Mouse (Mus musculus): ENCODE measurements around the gene Lmf1. TPM values are rescaled to one million over a fixed set of nuclear protein-coding genes. Genes with fewer than 3 reads are reported as not detected.

Gene Lmf1
- 19.7 and 20.9 TPM in 2 replicates for polyA plus RNA-seq (2015; fragmentation: Nextera tagmentation; extraction: Ambion mirVana)

DNA sequence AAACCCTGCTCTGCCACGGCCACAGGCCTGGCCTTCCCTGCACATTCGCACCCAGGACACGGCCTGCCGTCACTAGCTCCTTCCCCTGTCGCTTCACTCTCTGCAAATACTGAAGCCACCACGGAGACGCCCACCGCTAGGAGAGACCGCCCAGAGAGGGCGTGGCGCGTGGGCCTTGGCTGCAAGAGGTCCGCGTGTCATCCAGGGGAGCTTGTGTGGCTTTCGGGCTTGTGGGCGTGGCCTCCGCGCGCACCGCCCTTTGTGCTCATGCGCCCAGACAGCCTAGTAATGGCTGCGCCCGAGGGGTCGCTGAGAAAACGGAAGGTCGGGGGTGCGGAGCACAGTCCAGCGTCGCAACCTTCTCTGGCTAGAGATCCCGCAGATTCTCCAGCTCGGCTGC is at the start of gene Lmf1:
Gene Lmf1 (plus strand): TSS at position 166 of the 400 bp plus-strand sequence.
- WGBS = 0% methylated on average over 31 of the region's 31 CpGs
- peaks cover 41% of the 10 kb centered on the region for H3K4me1 ChIP-seq

DNA sequence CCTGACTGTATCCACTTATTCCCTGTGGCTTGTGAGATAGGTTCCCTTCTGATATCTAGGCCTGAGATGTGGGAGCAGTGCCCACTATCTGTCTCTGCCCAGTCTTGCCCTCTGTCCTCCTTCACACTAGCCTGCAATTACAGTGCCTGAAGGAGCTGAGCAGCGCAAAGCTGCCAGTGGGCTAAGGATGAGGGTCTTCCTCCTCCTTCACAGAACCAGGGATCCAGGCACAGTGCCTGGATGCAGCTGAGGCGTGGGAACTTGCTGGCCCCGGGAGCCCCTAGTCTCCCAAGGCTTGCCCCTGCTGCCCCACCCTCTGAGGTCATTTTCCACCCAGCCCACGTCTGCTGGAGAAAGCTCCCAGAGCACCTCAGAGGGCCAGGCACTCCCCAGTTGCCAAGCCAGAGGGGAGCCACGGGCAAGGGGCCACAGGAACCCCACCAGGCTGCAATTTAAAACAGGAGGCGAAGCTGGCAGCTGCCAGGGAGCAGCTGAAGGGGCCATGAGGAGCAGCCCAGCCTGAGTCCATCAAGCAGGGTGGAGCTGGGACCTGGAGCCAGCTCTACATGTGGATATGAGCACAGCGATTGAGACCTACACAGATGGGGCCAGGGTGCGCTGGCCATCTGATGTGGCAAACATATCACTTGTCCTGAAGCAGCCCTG is 48.4 kb upstream of the Lmf1 start:
- H3K27me3 ChIP-seq = no peaks in the 10 kb centered on the region
- no peak overlapping the region for H3K9ac ChIP-seq
- H3K4me1 ChIP-seq = no peaks in the 10 kb centered on the region
- H3K4me2 ChIP-seq = no peak overlapping the region
- 68% methylated on average over 8 of the region's 8 CpGs for whole genome bisulfite sequencing
- H3K9me3 ChIP-seq (replicated peaks) = no peaks in the 10 kb centered on the region
- ATAC-seq = no peak
- no peak overlapping the region for H3K4me3 ChIP-seq
- H3K36me3 ChIP-seq (ENCODE audit: poor library complexity, severe bottlenecking) = no peaks in the 10 kb centered on the region
- H3K27ac ChIP-seq = no peak overlapping the region; the same call in 1 of the 2 replicates

More for the DNA sequence above, at the start of gene Lmf1:
- peak; percentile 96 for ATAC-seq
- Histone ChIP-seq H3K36me3 (ENCODE audit: poor library complexity, severe bottlenecking) (no peaks in the 10 kb centered on the region), H3K4me2 (peak within 1 kb of the TSS; percentile 91), H3K4me3 (peak within 1 kb of the TSS; percentile 70), H3K9ac (peak within 1 kb of the TSS; percentile 87), H3K27me3 (peaks cover 5% of the 10 kb centered on the region; the same call in 1 of the 2 replicates), H3K9me3 (replicated peaks) (no peaks in the 10 kb centered on the region), H3K27ac (peak within 1 kb of the TSS; percentile 52)

DNA sequence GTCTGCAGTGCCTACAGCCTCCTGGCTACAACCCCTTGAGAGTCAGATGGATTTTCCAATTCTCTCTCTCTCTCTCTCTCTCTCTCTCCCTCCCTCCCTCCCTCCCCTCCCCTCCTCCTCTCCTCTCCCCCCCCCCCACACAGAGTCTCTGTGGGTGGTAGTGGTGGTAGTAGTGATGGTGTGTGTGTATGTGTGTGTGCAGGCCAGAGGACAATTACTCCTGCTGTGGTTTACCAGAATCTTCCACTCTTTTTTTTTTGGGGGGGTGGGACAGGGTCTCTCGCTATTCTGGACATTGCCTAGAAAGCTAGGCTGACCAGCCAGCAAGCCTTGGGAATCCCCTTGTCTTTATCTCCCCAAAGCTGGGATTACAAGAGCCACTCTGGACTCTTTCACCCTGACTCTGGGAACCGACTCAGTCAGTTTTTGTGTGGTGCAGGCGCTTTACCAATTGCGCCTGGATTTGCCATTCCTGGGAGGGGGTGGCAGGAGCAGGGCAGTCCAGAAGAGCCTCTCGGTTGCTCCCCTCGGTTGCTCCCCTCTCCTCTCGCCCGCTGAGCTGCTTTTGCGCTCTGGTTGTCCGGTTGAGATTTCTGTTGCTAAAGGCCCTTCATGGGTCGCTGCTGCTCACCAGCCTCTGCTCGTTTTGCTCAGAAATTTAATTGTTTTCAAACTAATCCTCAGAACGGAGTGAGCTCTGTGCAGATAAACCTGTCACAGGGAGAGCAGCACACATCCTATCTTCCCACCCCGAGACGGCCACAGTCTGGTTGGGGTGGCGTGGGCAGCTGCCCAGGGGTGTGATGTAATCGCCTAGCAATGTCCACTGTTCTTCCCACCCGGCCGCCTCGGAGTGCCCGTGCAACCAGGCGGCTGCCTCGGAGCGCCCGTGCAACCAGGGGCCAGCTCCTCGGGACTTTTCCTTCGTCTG is 39.7 kb upstream of the Lmf1 start:
- 4% methylated on average over 27 of the region's 27 CpGs for WGBS
- H3K4me2 ChIP-seq = peak overlapping the region; percentile 47
- H3K27ac ChIP-seq = peak overlapping the region; percentile 81
- H3K4me1 ChIP-seq = peaks cover 17% of the 10 kb centered on the region
- no peaks in the 10 kb centered on the region for H3K36me3 ChIP-seq (ENCODE audit: poor library complexity, severe bottlenecking)
- H3K9ac ChIP-seq = peak overlapping the region; percentile 48
- ATAC-seq = peak; percentile 74; the same call in 1 of the 2 replicates
- H3K27me3 ChIP-seq = no peaks in the 10 kb centered on the region
- H3K4me3 ChIP-seq = no peak overlapping the region
- H3K9me3 ChIP-seq (replicated peaks) = no peaks in the 10 kb centered on the region

DNA sequence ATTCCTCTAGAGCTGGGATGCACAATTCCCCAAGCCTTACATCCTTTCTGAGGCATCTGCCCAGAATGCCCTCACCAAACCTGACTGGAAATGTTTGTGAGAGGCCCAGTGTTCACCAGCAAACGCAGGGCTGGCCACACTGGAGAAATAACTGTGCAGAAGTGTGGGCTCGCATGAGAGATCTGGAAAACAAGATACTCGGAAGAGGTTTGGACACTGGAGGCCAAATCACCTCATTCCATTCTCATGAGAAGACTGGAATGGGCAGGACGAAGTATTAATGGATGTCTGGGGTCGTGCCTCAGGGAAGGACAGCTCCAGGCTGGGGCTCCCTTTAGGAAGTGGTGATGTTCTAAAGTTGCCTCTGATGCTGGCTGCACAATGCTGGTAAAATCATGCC is 38.2 kb upstream of the Lmf1 start:
- H3K27ac ChIP-seq = no peak overlapping the region
- no peak overlapping the region for H3K4me2 ChIP-seq
- 85% methylated on average over 5 of the region's 5 CpGs for WGBS
- no peaks in the 10 kb centered on the region for H3K27me3 ChIP-seq
- no peak for ATAC-seq
- H3K9me3 ChIP-seq (replicated peaks) = no peaks in the 10 kb centered on the region
- no peak overlapping the region for H3K9ac ChIP-seq
- H3K4me3 ChIP-seq = no peak overlapping the region
- H3K4me1 ChIP-seq = peaks cover 17% of the 10 kb centered on the region
- H3K36me3 ChIP-seq (ENCODE audit: poor library complexity, severe bottlenecking) = no peaks in the 10 kb centered on the region

DNA sequence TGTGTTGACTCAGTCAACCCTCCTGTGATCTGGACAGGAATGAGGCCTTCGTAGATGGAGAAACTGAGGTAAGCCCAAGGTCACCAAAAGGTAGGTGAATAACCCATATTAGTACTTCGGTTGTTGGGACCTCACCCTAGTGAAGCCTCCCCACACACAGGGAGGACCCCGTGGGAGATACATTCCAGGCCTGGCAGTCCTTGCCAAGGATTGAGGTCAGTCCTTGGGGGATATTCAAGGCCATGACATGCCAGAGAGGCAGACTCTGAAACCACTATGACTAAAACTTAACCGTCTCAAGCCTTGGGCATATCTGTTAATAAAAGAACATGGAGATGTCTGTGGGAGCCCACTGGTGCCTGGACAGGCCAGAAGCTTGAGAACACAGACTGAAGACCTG is 37.1 kb upstream of the Lmf1 start:
- Histone ChIP-seq H3K9me3 (replicated peaks) (no peaks in the 10 kb centered on the region), H3K27ac (no peak overlapping the region), H3K4me2 (no peak overlapping the region), H3K9ac (no peak overlapping the region), H3K36me3 (ENCODE audit: poor library complexity, severe bottlenecking) (no peaks in the 10 kb centered on the region), H3K4me3 (no peak overlapping the region), H3K4me1 (peaks cover 17% of the 10 kb centered on the region), H3K27me3 (no peaks in the 10 kb centered on the region)
- WGBS = 95% methylated on average over 4 of the region's 4 CpGs
- ATAC-seq = no peak

DNA sequence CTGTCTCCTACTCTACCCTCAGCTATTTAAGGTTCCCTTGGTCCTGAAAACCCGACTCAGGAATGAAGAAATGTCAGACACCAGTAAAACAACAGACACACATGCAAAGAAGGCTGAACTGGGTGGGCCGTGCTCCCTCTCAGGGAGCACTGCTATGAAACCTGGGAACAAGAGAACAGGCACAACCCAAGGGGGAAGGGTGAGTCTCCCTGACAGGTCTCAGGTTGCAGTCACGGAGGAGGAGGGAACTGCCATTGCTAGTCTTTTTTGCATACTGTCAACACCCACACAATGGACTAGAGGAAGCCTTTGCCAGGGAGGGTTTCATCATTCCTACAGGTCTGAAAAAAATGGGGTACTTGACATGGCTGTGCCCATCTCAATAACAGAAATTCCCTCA is 31.9 kb upstream of the Lmf1 start:
- Histone ChIP-seq H3K27me3 (no peaks in the 10 kb centered on the region), H3K27ac (no peak overlapping the region), H3K4me3 (no peak overlapping the region), H3K4me1 (no peaks in the 10 kb centered on the region), H3K9ac (no peak overlapping the region), H3K9me3 (replicated peaks) (no peaks in the 10 kb centered on the region), H3K4me2 (no peak overlapping the region), H3K36me3 (ENCODE audit: poor library complexity, severe bottlenecking) (no peaks in the 10 kb centered on the region)
- WGBS = 49% methylated on average over 3 of the region's 3 CpGs
- ATAC-seq = no peak

DNA sequence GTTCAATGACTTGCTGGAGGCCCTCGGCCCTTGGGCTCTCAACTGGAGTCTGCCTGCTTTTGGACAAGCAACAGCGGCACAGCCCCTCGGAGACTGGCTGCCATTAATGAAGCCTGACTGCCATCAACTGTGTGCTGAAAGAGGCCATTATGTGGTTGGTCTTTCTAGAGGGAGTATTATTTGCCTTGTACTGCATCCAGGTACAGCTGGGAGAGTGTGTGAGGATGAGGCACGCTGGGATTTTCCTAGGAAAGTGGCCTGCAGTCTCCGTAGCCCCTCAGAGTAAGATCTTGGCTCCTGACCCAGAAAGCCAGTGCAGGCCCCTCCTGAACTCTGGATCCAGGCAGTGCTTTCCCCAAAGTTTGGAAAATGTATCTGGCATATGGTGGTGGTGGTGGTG is 28.9 kb upstream of the Lmf1 start:
- H3K27me3 ChIP-seq = no peaks in the 10 kb centered on the region
- ATAC-seq = no peak
- H3K9me3 ChIP-seq (replicated peaks) = no peaks in the 10 kb centered on the region
- H3K4me2 ChIP-seq = no peak overlapping the region
- H3K4me1 ChIP-seq = no peaks in the 10 kb centered on the region; the same call in 1 of the 2 replicates
- H3K27ac ChIP-seq = no peak overlapping the region
- H3K4me3 ChIP-seq = no peak overlapping the region
- no peaks in the 10 kb centered on the region for H3K36me3 ChIP-seq (ENCODE audit: poor library complexity, severe bottlenecking)
- 90% methylated on average over 5 of the region's 5 CpGs for WGBS
- no peak overlapping the region for H3K9ac ChIP-seq

DNA sequence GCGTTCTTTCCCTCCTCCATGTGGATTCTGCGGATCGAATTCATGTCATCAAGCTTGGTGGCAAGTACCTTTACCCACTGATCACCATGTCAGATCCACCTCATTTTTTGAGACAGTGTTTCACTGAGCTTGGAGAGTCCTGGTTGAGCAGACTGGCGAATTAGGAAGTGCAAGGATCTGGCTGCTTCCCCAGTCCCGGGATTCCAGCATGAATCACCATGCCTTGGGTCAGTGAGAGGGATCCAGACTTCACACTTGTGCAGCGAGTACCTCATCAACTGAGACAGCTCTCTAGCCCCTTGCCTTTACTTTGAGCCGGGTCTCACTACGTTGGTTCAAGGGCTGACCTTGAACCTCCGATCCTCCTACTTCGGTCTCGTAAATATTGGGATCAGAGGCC is 27.6 kb upstream of the Lmf1 start:
- Histone ChIP-seq H3K9me3 (replicated peaks) (no peaks in the 10 kb centered on the region), H3K27me3 (0 out of 2 replicates have a peak, but pooled peaks cover 4% of the 10 kb centered on the region), H3K4me1 (peaks cover 10% of the 10 kb centered on the region), H3K4me2 (no peak overlapping the region), H3K9ac (no peak overlapping the region), H3K36me3 (ENCODE audit: poor library complexity, severe bottlenecking) (no peaks in the 10 kb centered on the region), H3K27ac (no peak overlapping the region), H3K4me3 (no peak overlapping the region)
- WGBS = 91% methylated on average over 11 of the region's 11 CpGs
- no peak for ATAC-seq

DNA sequence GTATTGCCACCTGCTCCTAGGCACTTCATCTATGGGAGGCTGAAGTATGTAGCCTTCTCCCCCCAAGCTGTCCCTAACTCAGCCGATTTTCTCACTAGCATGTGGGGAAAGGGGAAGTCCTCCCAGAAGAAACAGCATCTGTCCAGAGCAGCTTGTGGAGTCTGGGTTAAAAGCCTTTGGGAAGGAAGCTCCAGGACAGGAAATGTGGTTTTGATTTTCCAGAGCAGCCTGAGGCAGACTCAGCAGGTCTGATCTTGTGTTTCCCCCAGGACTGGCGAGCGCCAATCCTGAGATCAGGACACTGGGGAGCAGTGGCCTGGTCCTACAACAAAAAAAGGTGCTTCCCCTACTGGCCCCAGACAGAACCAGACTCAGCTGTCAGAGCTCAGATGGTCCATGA is 23.7 kb upstream of the Lmf1 start:
- no peak for ATAC-seq
- no peaks in the 10 kb centered on the region for H3K36me3 ChIP-seq (ENCODE audit: poor library complexity, severe bottlenecking)
- 0 out of 2 replicates have a peak, but pooled peaks cover 4% of the 10 kb centered on the region for H3K27me3 ChIP-seq
- H3K9ac ChIP-seq = no peak overlapping the region
- H3K4me3 ChIP-seq = no peak overlapping the region
- no peaks in the 10 kb centered on the region for H3K9me3 ChIP-seq (replicated peaks)
- peaks cover 35% of the 10 kb centered on the region for H3K4me1 ChIP-seq
- WGBS = 83% methylated on average over 3 of the region's 3 CpGs
- peak overlapping the region; percentile 76; the same call in 1 of the 2 replicates for H3K27ac ChIP-seq
- H3K4me2 ChIP-seq = no peak overlapping the region

DNA sequence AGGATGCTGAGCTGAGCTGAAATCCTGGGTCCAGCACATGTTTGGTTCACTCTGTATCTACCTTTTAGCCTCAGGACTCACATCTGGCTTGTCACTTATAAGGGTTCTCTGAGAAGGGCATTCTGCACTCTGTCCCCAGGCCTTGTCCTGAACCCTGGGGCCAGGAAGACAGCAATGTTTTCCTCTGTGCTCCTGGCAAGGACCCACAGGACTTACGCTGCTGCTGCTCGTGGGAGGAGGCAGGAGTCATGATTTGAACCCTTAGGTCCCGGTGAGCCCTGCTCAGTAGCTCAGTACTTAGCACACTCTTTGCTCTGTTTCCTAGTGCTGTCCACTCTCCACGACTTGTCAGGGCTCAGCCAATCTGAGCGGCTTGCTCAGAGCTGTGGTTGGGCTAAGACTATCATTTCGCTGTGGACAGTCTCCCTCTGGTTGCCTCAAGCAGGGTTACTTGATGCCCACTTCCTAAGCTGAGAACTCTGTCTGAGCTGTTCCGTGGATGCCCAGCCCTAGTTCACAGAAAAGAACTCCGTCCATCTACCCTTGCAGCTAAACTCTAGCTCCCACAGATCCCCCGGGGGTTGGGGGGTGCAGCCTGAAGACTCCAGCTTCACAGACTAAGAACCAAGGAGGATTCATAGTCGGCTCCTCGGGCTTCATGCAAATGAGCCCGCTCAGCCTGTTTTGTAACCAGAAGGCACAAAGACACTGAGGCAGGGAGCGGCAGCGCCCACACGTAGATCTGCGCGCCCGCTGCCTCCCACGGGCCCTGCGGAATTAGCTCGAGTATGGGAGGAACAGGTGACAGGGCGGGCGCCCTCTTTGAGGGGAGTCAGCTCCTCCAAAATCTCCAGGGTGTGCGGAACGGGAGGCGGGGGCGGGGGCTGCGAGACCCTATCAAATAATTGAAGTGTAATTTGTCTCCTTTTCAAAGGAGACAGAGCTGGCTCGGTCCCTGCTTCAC is 22.9 kb upstream of the Lmf1 start:
- Histone ChIP-seq H3K36me3 (ENCODE audit: poor library complexity, severe bottlenecking) (no peaks in the 10 kb centered on the region), H3K4me1 (peaks cover 43% of the 10 kb centered on the region), H3K4me3 (peak overlapping the region; percentile 30), H3K27ac (peak overlapping the region; percentile 76), H3K4me2 (peak overlapping the region; percentile 59), H3K9me3 (replicated peaks) (no peaks in the 10 kb centered on the region), H3K27me3 (0 out of 2 replicates have a peak, but pooled peaks cover 4% of the 10 kb centered on the region), H3K9ac (peak overlapping the region; percentile 35)
- ATAC-seq = peak; percentile 70
- 7% methylated on average over 29 of the region's 29 CpGs for WGBS

DNA sequence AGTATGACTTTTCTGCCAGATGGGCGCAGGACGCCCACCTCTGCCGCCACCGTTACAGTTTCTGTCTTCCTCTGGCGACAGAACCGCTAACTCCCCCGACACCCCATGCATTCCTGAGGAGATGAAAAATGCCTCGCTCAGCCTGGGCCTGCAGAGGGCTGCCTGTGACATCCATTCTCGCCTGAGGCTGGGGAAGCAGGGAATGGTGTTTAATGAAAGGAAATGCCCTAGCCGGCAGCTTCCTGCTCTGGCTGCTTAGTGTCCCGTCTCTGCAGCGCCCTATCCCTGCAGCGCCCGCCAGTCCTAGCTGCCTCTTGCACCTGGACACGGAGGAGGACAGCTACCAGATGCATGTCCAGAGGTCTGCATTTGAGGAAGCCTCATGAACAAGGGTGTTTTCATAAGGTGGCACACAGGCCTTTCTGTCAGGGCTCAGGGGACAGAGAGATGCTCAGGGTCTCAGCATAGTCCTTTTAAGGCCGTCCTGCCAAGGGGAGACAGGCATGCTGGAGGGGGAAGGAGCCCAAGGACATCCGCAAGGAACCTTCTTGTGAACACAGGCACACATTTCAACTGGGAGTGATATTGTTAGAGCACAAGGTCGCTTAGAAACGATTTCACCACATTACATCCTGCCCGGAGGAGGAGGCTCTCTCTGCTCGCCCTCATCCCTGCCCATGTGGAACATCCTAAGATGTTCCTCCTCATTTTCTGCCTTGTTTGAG is 22.1 kb upstream of the Lmf1 start:
- 0 out of 2 replicates have a peak, but pooled peaks cover 4% of the 10 kb centered on the region for H3K27me3 ChIP-seq
- 11% methylated on average over 21 of the region's 21 CpGs for WGBS
- peak overlapping the region; percentile 35 for H3K9ac ChIP-seq
- H3K4me1 ChIP-seq = peaks cover 51% of the 10 kb centered on the region
- peak; percentile 48 for ATAC-seq
- peak overlapping the region; percentile 59 for H3K4me2 ChIP-seq
- no peaks in the 10 kb centered on the region for H3K36me3 ChIP-seq (ENCODE audit: poor library complexity, severe bottlenecking)
- no peaks in the 10 kb centered on the region for H3K9me3 ChIP-seq (replicated peaks)
- peak overlapping the region; percentile 76 for H3K27ac ChIP-seq
- H3K4me3 ChIP-seq = peak overlapping the region; percentile 30
